Mouse (Mus musculus) spleen, adult 2 months (tissue): Measurements from ENCODE around the gene Ss18l1.

ENCODE experiments used
- CTCF ChIP-seq: fragments of 200-500 bp; IDR thresholded peaks from 2 replicates; pipeline ENCODE4 v1.5.1; 2011; ENCODE audit warnings: mild to moderate bottlenecking, inconsistent platforms; ENCODE audit not compliant: insufficient read depth, insufficient read length, insufficient replicate concordance; ENCODE audit errors: extremely low read depth
- POLR2A ChIP-seq: fragments of 200-500 bp; IDR thresholded peaks from 2 replicates; pipeline ENCODE4 v1.6.1; 2011; ENCODE audit warnings: low read depth, low read length, inconsistent platforms

DNA sequence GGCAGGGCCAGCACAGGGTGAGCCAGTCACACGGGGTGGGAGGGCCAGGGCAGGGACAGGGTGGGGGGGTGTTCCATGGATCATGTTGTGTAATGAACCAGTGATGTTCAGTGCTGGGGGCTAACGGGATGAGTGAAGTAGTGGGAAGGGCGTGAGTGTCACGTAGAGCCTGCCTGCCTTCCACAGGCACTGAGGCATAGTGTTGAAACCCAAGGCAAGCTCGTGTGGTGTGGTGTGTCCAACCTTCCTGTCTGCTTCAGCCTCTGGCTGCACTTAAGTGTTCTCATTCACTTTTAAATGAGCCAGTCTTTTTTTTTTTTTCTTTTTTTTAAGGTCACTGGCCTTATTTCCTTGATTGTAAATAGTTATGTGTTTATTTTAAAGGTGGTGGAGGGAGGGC, 7.6 kb upstream of the Ss18l1 start:
- TF ChIP-seq CTCF (no peak), POLR2A (no peak)
